Mouse (Mus musculus) midbrain, embryonic 12.5 days (tissue): Measurements from ENCODE around the gene 9530068E07Rik. TPM values are rescaled to one million over a fixed set of nuclear protein-coding genes. Genes with fewer than 3 reads are reported as not detected.

ENCODE experiments used
- ATAC-seq: fragments of 200-750 bp; cut with Nextera tagmentation; 2 replicates; pipeline ENCODE4 v1.8.0; 2017; ENCODE audit warnings: low read depth, moderate TSS enrichment, moderate library complexity; ENCODE audit not compliant: low FRiP score
- H3K27ac ChIP-seq: fragments of 300-500 bp; sonication (generic); replicated peaks from 2 replicates; pipeline ENCODE4 v1.5.1; 2016; ENCODE audit warnings: mild to moderate bottlenecking
- H3K27me3 ChIP-seq: fragments of 300-500 bp; sonication (generic); 2 replicates; pipeline ENCODE4 v1.6.1; 2016; ENCODE audit warnings: mild to moderate bottlenecking
- H3K36me3 ChIP-seq: fragments of 300-500 bp; sonication (generic); 2 replicates; pipeline ENCODE4 v1.6.1; 2016
- H3K4me1 ChIP-seq: fragments of 300-500 bp; sonication (generic); 2 replicates; pipeline ENCODE4 v1.6.1; 2016
- H3K4me2 ChIP-seq: fragments of 300-500 bp; sonication (generic); replicated peaks from 2 replicates; pipeline ENCODE4 v1.6.1; 2016; ENCODE audit warnings: mild to moderate bottlenecking, moderate library complexity
- H3K4me3 ChIP-seq: fragments of 300-500 bp; sonication (generic); 2 replicates; pipeline ENCODE4 v1.5.1; 2016; ENCODE audit warnings: mild to moderate bottlenecking
- H3K9ac ChIP-seq: fragments of 300-500 bp; sonication (generic); replicated peaks from 2 replicates; pipeline ENCODE4 v1.6.1; 2016; ENCODE audit warnings: mild to moderate bottlenecking, moderate library complexity
- H3K9me3 ChIP-seq: fragments of 300-500 bp; sonication (generic); 2 replicates; pipeline ENCODE4 v1.6.1; 2016; ENCODE audit warnings: mild to moderate bottlenecking
- WGBS: fragments of 180-500 bp; shearing (Covaris S2); methylation state at CpG from one replicate; pipeline ENCODE4 v1.1.7; 2016; 5-methylcytosine and 5-hydroxymethylcytosine counted together
- polyA plus RNA-seq: library from polyadenylated mRNA; unstranded; fragments of >200 nt; fragmentation: Nextera tagmentation; extraction: Ambion mirVana; gene quantifications from 2 replicates; pipeline ENCODE4 v1.2.1, GENCODE M21; 2016

The 9530068E07Rik gene
- polyA plus RNA-seq, 1 experiment from 2014 or later: 154 TPM

- ATAC-seq: no peak
- Histone ChIP-seq H3K9me3 (peaks cover 5% of the 10 kb centered on the region; the same call in 1 of the 2 replicates), H3K4me2 (no peak overlapping the region), H3K4me1 (no peaks in the 10 kb centered on the region), H3K27me3 (peaks cover 9% of the 10 kb centered on the region; the same call in 1 of the 2 replicates), H3K27ac (no peak overlapping the region), H3K9ac (no peak overlapping the region), H3K4me3 (no peak overlapping the region), H3K36me3 (no peaks in the 10 kb centered on the region)
- WGBS: 87% methylated on average over 5 of the region's 5 CpGs
Measured at GRCm38 (mm10) chr11:52432148-52432547, 35.9 kb downstream of the 9530068E07Rik start.

DNA sequence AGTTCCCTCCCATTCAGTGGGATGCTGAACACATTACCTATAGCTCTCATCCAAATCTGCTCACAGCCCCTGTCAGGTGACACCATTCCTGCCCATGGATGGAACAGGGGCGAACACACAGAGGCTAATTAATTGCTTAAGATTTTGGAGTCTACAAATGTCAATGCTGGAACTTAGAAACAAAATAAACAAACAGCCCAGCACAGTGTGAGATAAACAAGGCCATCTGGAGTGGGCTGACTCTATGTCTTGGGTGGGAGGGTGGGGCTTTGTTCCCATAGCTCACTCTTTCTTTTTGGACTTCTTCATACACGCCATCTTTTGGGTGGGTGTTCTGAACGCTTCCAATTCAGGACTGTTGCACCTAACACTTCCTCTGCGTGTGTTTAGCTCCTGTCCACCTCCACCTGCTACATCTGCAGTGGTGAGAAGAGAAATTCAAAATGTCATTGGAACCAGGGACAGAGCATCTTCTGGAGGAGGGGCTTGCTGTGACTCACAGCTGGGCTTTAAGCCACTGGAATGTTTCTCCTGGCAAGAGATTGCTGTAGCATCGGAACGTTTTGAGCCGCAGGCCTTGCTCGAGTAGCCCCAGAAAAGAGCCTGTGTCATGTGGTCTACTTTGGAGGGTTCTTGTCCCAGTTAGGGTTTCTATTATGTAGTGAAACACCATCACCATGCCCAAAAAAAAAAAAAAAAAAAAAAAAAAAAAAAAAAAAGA, 37.0 kb downstream of the 9530068E07Rik start:
- Histone ChIP-seq H3K9ac (no peak overlapping the region), H3K4me1 (no peaks in the 10 kb centered on the region), H3K9me3 (peaks cover 5% of the 10 kb centered on the region; the same call in 1 of the 2 replicates), H3K27me3 (peaks cover 14% of the 10 kb centered on the region; the same call in 1 of the 2 replicates), H3K27ac (no peak overlapping the region), H3K4me3 (no peak overlapping the region), H3K36me3 (no peaks in the 10 kb centered on the region), H3K4me2 (no peak overlapping the region)
- 78% methylated on average over 8 of the region's 8 CpGs for WGBS
- no peak for ATAC-seq

DNA sequence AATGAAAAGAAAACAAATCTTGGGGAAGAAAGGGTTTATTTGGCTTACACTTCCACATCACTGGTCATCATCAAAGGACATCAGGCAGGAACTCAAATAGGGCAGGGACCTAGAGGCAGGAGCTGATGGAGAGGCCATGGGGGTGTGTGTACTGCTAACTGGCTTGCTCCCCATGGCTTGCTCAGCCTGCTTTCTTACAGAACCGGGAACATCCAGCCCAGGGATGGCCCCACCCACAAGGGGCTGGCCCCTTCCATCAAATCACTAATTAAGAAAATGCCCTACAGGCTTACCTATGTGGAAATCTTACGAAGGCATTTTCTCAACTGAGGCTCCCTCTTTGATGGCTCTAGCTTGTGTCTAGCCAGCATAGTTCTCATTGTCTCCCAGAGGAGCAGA, 37.6 kb downstream of the 9530068E07Rik start:
- peaks cover 5% of the 10 kb centered on the region; the same call in 1 of the 2 replicates for H3K9me3 ChIP-seq
- ATAC-seq: no peak
- no peaks in the 10 kb centered on the region for H3K36me3 ChIP-seq
- no peak overlapping the region for H3K4me2 ChIP-seq
- WGBS: 74% methylated on average over 2 of the region's 2 CpGs
- H3K4me1 ChIP-seq: no peaks in the 10 kb centered on the region
- peaks cover 14% of the 10 kb centered on the region; the same call in 1 of the 2 replicates for H3K27me3 ChIP-seq
- H3K4me3 ChIP-seq: no peak overlapping the region
- H3K27ac ChIP-seq: no peak overlapping the region
- no peak overlapping the region for H3K9ac ChIP-seq

DNA sequence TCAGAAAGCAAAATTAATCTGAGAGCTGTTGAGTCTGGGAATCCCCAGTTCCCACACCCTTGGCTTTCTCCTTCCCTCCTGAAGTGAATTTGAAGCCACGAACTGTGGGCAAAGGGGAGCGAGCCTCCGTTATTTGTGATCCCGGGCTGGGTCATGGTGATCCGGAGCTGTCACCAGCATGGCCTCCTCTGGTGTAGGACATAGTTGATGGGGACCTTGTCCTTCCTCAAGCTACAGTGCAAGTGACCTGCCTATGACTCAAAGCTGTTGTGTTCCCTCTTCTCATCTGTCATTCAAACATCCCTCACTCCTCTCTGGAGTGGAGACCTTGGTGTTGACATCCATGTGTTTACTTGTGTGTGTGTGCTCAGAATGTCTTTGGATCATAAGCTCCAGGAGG, 39.2 kb downstream of the 9530068E07Rik start:
- WGBS: 80% methylated on average over 5 of the region's 5 CpGs
- peaks cover 8% of the 10 kb centered on the region; the same call in 1 of the 2 replicates for H3K27me3 ChIP-seq
- no peaks in the 10 kb centered on the region for H3K4me1 ChIP-seq
- ATAC-seq: no peak
- H3K4me3 ChIP-seq: no peak overlapping the region
- no peak overlapping the region for H3K4me2 ChIP-seq
- H3K36me3 ChIP-seq: no peaks in the 10 kb centered on the region
- no peak overlapping the region for H3K27ac ChIP-seq
- peaks cover 5% of the 10 kb centered on the region; the same call in 1 of the 2 replicates for H3K9me3 ChIP-seq
- H3K9ac ChIP-seq: no peak overlapping the region

- H3K27ac ChIP-seq: no peak overlapping the region
- no peak overlapping the region for H3K4me3 ChIP-seq
- H3K36me3 ChIP-seq: no peaks in the 10 kb centered on the region
- no peak overlapping the region for H3K4me2 ChIP-seq
- ATAC-seq: no peak
- peaks cover 8% of the 10 kb centered on the region; the same call in 1 of the 2 replicates for H3K27me3 ChIP-seq
- no peaks in the 10 kb centered on the region for H3K4me1 ChIP-seq
- peaks cover under 1% of the 10 kb centered on the region; the same call in 1 of the 2 replicates for H3K9me3 ChIP-seq
- no peak overlapping the region for H3K9ac ChIP-seq
- WGBS: 23% methylated on average over 10 of the region's 10 CpGs
Measured at GRCm38 (mm10) chr11:52437123-52437522, 40.9 kb downstream of the 9530068E07Rik start.

GRCm38 (mm10) chr11:52441096-52441495, 44.9 kb downstream of the 9530068E07Rik start:
- no peak for ATAC-seq
- Histone ChIP-seq H3K9ac (no peak overlapping the region), H3K9me3 (no peaks in the 10 kb centered on the region), H3K4me1 (no peaks in the 10 kb centered on the region), H3K27me3 (peaks cover 8% of the 10 kb centered on the region; the same call in 1 of the 2 replicates), H3K4me3 (no peak overlapping the region), H3K27ac (no peak overlapping the region), H3K36me3 (no peaks in the 10 kb centered on the region), H3K4me2 (no peak overlapping the region)
- WGBS: 76% methylated on average over 2 of the region's 2 CpGs

DNA sequence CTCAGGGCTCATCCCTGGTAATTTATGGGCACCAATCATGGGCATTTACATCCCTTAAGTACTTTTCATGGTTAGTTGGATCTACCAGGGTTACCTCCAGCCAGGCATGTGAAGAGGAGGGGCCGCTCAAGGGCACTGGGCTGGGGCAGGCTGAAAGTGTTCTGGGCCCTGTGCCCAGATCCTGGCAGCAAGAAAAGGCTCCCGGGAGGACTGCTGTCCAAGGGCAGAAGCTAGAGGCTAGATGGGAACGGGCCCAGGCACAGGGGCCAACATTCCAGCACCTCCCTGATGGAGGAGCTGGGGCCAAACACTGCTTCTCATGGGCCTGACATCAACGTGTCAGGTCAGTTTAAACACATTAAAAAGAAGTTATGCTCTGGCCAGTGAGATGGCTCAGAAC, 51.0 kb downstream of the 9530068E07Rik start:
- WGBS: 64% methylated on average over 4 of the region's 4 CpGs
- H3K4me1 ChIP-seq: 0 out of 2 replicates have a peak, but pooled peaks cover 7% of the 10 kb centered on the region
- no peak overlapping the region for H3K4me3 ChIP-seq
- H3K9me3 ChIP-seq: no peaks in the 10 kb centered on the region
- H3K27me3 ChIP-seq: 0 out of 2 replicates have a peak, but pooled peaks cover 4% of the 10 kb centered on the region
- ATAC-seq: no peak
- H3K4me2 ChIP-seq: no peak overlapping the region
- no peak overlapping the region for H3K9ac ChIP-seq
- no peak overlapping the region for H3K27ac ChIP-seq
- H3K36me3 ChIP-seq: no peaks in the 10 kb centered on the region

DNA sequence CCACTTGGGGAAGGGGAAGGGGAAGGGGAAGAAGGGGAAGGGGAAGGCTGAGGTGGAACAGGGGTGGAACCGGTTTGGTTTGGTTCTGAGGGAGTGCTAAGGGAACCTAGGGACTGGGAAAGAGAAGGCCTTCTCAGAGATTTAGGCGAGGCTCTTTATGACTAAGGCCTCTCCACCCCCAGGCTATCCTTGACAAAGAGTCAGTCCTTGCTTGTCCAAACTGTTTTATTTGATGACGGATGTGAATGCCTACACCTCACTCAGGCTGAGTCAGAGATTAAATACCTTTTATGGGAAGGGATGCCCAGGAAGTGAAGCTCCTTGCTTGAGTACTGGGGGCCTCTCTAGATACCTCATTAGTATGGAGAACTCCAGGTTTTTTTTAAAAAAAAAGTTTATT, 52.8 kb downstream of the 9530068E07Rik start:
- H3K4me2 ChIP-seq: no peak overlapping the region
- no peaks in the 10 kb centered on the region for H3K36me3 ChIP-seq
- H3K4me1 ChIP-seq: 0 out of 2 replicates have a peak, but pooled peaks cover 7% of the 10 kb centered on the region
- WGBS: 62% methylated on average over 3 of the region's 3 CpGs
- 0 out of 2 replicates have a peak, but pooled peaks cover 4% of the 10 kb centered on the region for H3K27me3 ChIP-seq
- no peak overlapping the region for H3K27ac ChIP-seq
- no peak for ATAC-seq
- no peak overlapping the region for H3K9ac ChIP-seq
- H3K9me3 ChIP-seq: no peaks in the 10 kb centered on the region
- H3K4me3 ChIP-seq: no peak overlapping the region

DNA sequence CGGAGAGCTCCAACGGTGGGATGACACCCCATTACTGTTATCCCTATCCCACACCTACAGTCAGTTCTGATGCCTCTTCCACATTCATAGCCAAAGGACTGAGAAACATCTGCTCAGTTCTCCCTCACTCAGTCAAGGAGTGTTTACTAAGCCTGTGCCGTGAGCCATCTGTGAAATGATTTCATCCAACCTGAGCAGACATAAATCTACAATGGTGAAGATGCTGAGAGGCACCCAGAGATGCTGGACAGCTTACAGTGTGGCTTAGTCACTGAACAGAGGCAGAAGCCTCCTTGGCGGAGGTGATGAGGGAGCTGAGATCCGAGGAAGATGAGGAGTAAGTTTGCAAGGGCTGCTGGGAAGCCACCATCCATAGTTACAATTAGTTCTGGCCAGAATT, 62.1 kb downstream of the 9530068E07Rik start:
- peaks cover 6% of the 10 kb centered on the region; the same call in 1 of the 2 replicates for H3K4me1 ChIP-seq
- no peaks in the 10 kb centered on the region for H3K27me3 ChIP-seq
- H3K9ac ChIP-seq: no peak overlapping the region
- H3K4me3 ChIP-seq: no peak overlapping the region
- no peaks in the 10 kb centered on the region for H3K36me3 ChIP-seq
- H3K27ac ChIP-seq: no peak overlapping the region
- no peaks in the 10 kb centered on the region for H3K9me3 ChIP-seq
- ATAC-seq: no peak
- 95% methylated on average over 5 of the region's 5 CpGs for WGBS
- no peak overlapping the region for H3K4me2 ChIP-seq

Other genes with a start within 250 kb of the 9530068E07Rik start
- not detected in 2 replicates for gene Olfr1371, start 182.4 kb upstream of the 9530068E07Rik start, polyA plus RNA-seq
- 976 and 1,021 TPM in 2 replicates for gene Skp1a, start 164.4 kb upstream of the 9530068E07Rik start, polyA plus RNA-seq
- gene Tcf7, start 113.4 kb upstream of the 9530068E07Rik start, polyA plus RNA-seq: 7.8 and 8.7 TPM in 2 replicates
- gene Vdac1, start 35.6 kb upstream of the 9530068E07Rik start, polyA plus RNA-seq: 211 and 216 TPM in 2 replicates